ENCODE assay signal across 7 mouse cellular contexts in genomic region chr11:120783426-120784063, GRCm38 (mm10). TPM values are rescaled to one million over a fixed set of nuclear protein-coding genes. Genes with fewer than 3 reads are reported as not detected.
A peak's percentile ranks its signal among the peaks of the same experiment; 100 is the strongest.
DNase-seq lines count a peak whose midpoint lies in the region; ATAC-seq and TF ChIP-seq lines count a peak whose summit lies in the region.

No protein-coding gene starts in this region.

- H3K27ac ChIP-seq in lung, postnatal 0 days (ENCODE audit: low read length), result peak overlapping the region; percentile 82
- H3K27ac ChIP-seq in embryonic facial prominence, embryonic 13.5 days, result peak overlapping the region; percentile 81
- peak overlapping the region; percentile 86 for H3K27ac ChIP-seq in hindbrain, embryonic 16.5 days (ENCODE audit: low read depth, low read length)
- H3K27ac ChIP-seq in midbrain, embryonic 13.5 days, result peak overlapping the region; percentile 79

- 4% methylated on average over 31 of the region's 42 CpGs for WGBS in lung, postnatal 0 days
- 2% methylated on average over 41 of the region's 42 CpGs for WGBS in embryonic facial prominence, embryonic 13.5 days
- WGBS in hindbrain, embryonic 16.5 days, result 2% methylated on average over 42 of the region's 42 CpGs
- WGBS in midbrain, embryonic 13.5 days, result 1% methylated on average over 42 of the region's 42 CpGs

- TF ChIP-seq CTCF in lung, postnatal 0 days (IDR thresholded peaks at IDR 0.05), result no peak

- TF ChIP-seq EP300 in lung, postnatal 0 days (IDR thresholded peaks at IDR 0.05), result no peak

- peaks cover 13% of the 10 kb centered on the region; the same call in 1 of the 2 replicates for H3K4me1 ChIP-seq in lung, postnatal 0 days (ENCODE audit: insufficient read depth, low read depth, low read length)
- H3K4me1 ChIP-seq in embryonic facial prominence, embryonic 13.5 days, result peaks cover 27% of the 10 kb centered on the region
- H3K4me1 ChIP-seq in hindbrain, embryonic 16.5 days (ENCODE audit: control insufficient read depth, insufficient read depth, low read depth, low read length), result peaks cover 18% of the 10 kb centered on the region
- H3K4me1 ChIP-seq in midbrain, embryonic 13.5 days (replicated peaks), result peaks cover 30% of the 10 kb centered on the region

- H3K36me3 ChIP-seq in lung, postnatal 0 days (ENCODE audit: insufficient read depth, low read length), result 0 out of 2 replicates have a peak, but pooled peaks cover 10% of the 10 kb centered on the region
- peaks cover 56% of the 10 kb centered on the region for H3K36me3 ChIP-seq in embryonic facial prominence, embryonic 13.5 days
- H3K36me3 ChIP-seq in hindbrain, embryonic 16.5 days (ENCODE audit: control insufficient read depth, insufficient read depth, low read length), result peaks cover 27% of the 10 kb centered on the region
- peaks cover 58% of the 10 kb centered on the region for H3K36me3 ChIP-seq in midbrain, embryonic 13.5 days

- peak overlapping the region; percentile 99 for H3K4me2 ChIP-seq in lung, postnatal 0 days (replicated peaks; ENCODE audit: low read depth, low read length)
- peak overlapping the region; percentile 96 for H3K4me2 ChIP-seq in embryonic facial prominence, embryonic 13.5 days
- H3K4me2 ChIP-seq in hindbrain, embryonic 16.5 days (ENCODE audit: low read length), result peak overlapping the region; percentile 63
- peak overlapping the region; percentile 100 for H3K4me2 ChIP-seq in midbrain, embryonic 13.5 days (replicated peaks)

- ATAC-seq in lung, postnatal 0 days, result peak; percentile 9; the same call in 1 of the 2 replicates
- no peak for ATAC-seq in embryonic facial prominence, embryonic 13.5 days (ENCODE audit: insufficient number of reproducible peaks, insufficient read depth, low FRiP score, low TSS enrichment, low read depth)
- ATAC-seq in hindbrain, embryonic 16.5 days, result peak; percentile 29
- peak; percentile 55 for ATAC-seq in midbrain, embryonic 13.5 days

- H3K9me3 ChIP-seq in lung, postnatal 0 days (ENCODE audit: low read length), result no peaks in the 10 kb centered on the region
- H3K9me3 ChIP-seq in embryonic facial prominence, embryonic 13.5 days, result no peaks in the 10 kb centered on the region
- H3K9me3 ChIP-seq in hindbrain, embryonic 16.5 days (ENCODE audit: control insufficient read depth, low read length), result no peaks in the 10 kb centered on the region
- no peaks in the 10 kb centered on the region for H3K9me3 ChIP-seq in midbrain, embryonic 13.5 days

- peak overlapping the region; percentile 84 for H3K9ac ChIP-seq in lung, postnatal 0 days (replicated peaks; ENCODE audit: low read depth)
- peak overlapping the region; percentile 95 for H3K9ac ChIP-seq in embryonic facial prominence, embryonic 13.5 days
- peak overlapping the region; percentile 93 for H3K9ac ChIP-seq in hindbrain, embryonic 16.5 days (ENCODE audit: low read depth, low read length)
- peak overlapping the region; percentile 95 for H3K9ac ChIP-seq in midbrain, embryonic 13.5 days (replicated peaks)

- no peaks in the 10 kb centered on the region for H3K27me3 ChIP-seq in lung, postnatal 0 days (replicated peaks; ENCODE audit: insufficient read depth, low read length)
- no peaks in the 10 kb centered on the region for H3K27me3 ChIP-seq in embryonic facial prominence, embryonic 13.5 days
- no peaks in the 10 kb centered on the region for H3K27me3 ChIP-seq in hindbrain, embryonic 16.5 days (replicated peaks; ENCODE audit: control insufficient read depth, insufficient read depth, low read length)
- no peaks in the 10 kb centered on the region for H3K27me3 ChIP-seq in midbrain, embryonic 13.5 days

- no peak for DNase-seq in lung, postnatal 0 days (ENCODE audit: low spot score)
- DNase-seq in lung, postnatal 14 days, result no peak
- no peak for DNase-seq in gastrocnemius, adult 18-20 months (ENCODE audit: low spot score)
- no peak for DNase-seq in right cerebral cortex, adult 2 months (ENCODE audit: low spot score in 2 of 2)

- peak overlapping the region; percentile 80 for H3K4me3 ChIP-seq in lung, postnatal 0 days (ENCODE audit: low read depth, low read length)
- peak overlapping the region; percentile 95 for H3K4me3 ChIP-seq in embryonic facial prominence, embryonic 13.5 days
- peak overlapping the region; percentile 99 for H3K4me3 ChIP-seq in hindbrain, embryonic 16.5 days (ENCODE audit: low read length)
- peak overlapping the region; percentile 99 for H3K4me3 ChIP-seq in midbrain, embryonic 13.5 days (replicated peaks)

RNA-seq across cellular contexts. Expression of gene Rfng, which starts 0.5 kb away (rescaled TPM):
- polyA plus RNA-seq in lung, postnatal 0 days (2015; fragmentation: Nextera tagmentation; extraction: Ambion mirVana), result 22.5 and 26.4 TPM in 2 replicates
- 52.2 and 52.4 TPM in 2 replicates for polyA plus RNA-seq in embryonic facial prominence, embryonic 13.5 days (2015; fragmentation: Nextera tagmentation; extraction: Ambion mirVana)
- polyA plus RNA-seq in hindbrain, embryonic 16.5 days (2015; fragmentation: Nextera tagmentation; extraction: Ambion mirVana), result 134 and 139 TPM in 2 replicates
- polyA plus RNA-seq in midbrain, embryonic 13.5 days (2015; fragmentation: Nextera tagmentation; extraction: Ambion mirVana), result 84.6 TPM in 2 replicates
- 10 to 100 TPM; 12.6 to 13.0 TPM for total RNA-seq in gastrocnemius, adult 18-20 months (2021)

RNA-seq across cellular contexts. Expression of gene Gps1, which starts 0.5 kb away (rescaled TPM):
- polyA plus RNA-seq in lung, postnatal 0 days (2015; fragmentation: Nextera tagmentation; extraction: Ambion mirVana), result 121 and 131 TPM in 2 replicates
- polyA plus RNA-seq in embryonic facial prominence, embryonic 13.5 days (2015; fragmentation: Nextera tagmentation; extraction: Ambion mirVana), result 223 and 233 TPM in 2 replicates
- 272 and 305 TPM in 2 replicates for polyA plus RNA-seq in hindbrain, embryonic 16.5 days (2015; fragmentation: Nextera tagmentation; extraction: Ambion mirVana)
- polyA plus RNA-seq in midbrain, embryonic 13.5 days (2015; fragmentation: Nextera tagmentation; extraction: Ambion mirVana), result 268 and 273 TPM in 2 replicates
- 10 to 100 TPM; 62.5 to 63.3 TPM for total RNA-seq in gastrocnemius, adult 18-20 months (2021)

RNA-seq across cellular contexts. Expression of gene Dus1l, which starts 12.7 kb away (rescaled TPM):
- 40.5 and 43.1 TPM in 2 replicates for polyA plus RNA-seq in lung, postnatal 0 days (2015; fragmentation: Nextera tagmentation; extraction: Ambion mirVana)
- polyA plus RNA-seq in embryonic facial prominence, embryonic 13.5 days (2015; fragmentation: Nextera tagmentation; extraction: Ambion mirVana), result 53.7 and 61.0 TPM in 2 replicates
- polyA plus RNA-seq in hindbrain, embryonic 16.5 days (2015; fragmentation: Nextera tagmentation; extraction: Ambion mirVana), result 46.9 and 48.5 TPM in 2 replicates
- polyA plus RNA-seq in midbrain, embryonic 13.5 days (2015; fragmentation: Nextera tagmentation; extraction: Ambion mirVana), result 51.4 and 55.7 TPM in 2 replicates
- 10 to 100 TPM; 27.6 to 28.6 TPM for total RNA-seq in gastrocnemius, adult 18-20 months (2021)

RNA-seq across cellular contexts. Expression of gene Hmga1b, which starts 21.0 kb away (rescaled TPM):
- 2.0 and 3.7 TPM in 2 replicates for polyA plus RNA-seq in lung, postnatal 0 days (2015; fragmentation: Nextera tagmentation; extraction: Ambion mirVana)
- 4.3 and 9.4 TPM in 2 replicates for polyA plus RNA-seq in embryonic facial prominence, embryonic 13.5 days (2015; fragmentation: Nextera tagmentation; extraction: Ambion mirVana)
- 2.0 and 2.9 TPM in 2 replicates for polyA plus RNA-seq in hindbrain, embryonic 16.5 days (2015; fragmentation: Nextera tagmentation; extraction: Ambion mirVana)
- polyA plus RNA-seq in midbrain, embryonic 13.5 days (2015; fragmentation: Nextera tagmentation; extraction: Ambion mirVana), result 2.7 and 3.1 TPM in 2 replicates
- total RNA-seq in gastrocnemius, adult 18-20 months (2021), result 10 to 100 TPM; 20.4 to 22.2 TPM

RNA-seq across cellular contexts. Expression of gene Fasn, which starts 40.8 kb away (rescaled TPM):
- polyA plus RNA-seq in lung, postnatal 0 days (2015; fragmentation: Nextera tagmentation; extraction: Ambion mirVana), result 54.7 and 63.8 TPM in 2 replicates
- 49.3 and 52.2 TPM in 2 replicates for polyA plus RNA-seq in embryonic facial prominence, embryonic 13.5 days (2015; fragmentation: Nextera tagmentation; extraction: Ambion mirVana)
- 82.9 and 92.6 TPM in 2 replicates for polyA plus RNA-seq in hindbrain, embryonic 16.5 days (2015; fragmentation: Nextera tagmentation; extraction: Ambion mirVana)
- polyA plus RNA-seq in midbrain, embryonic 13.5 days (2015; fragmentation: Nextera tagmentation; extraction: Ambion mirVana), result 83.6 and 89.2 TPM in 2 replicates
- total RNA-seq in gastrocnemius, adult 18-20 months (2021), result 10 to 100 TPM; 11.4 to 17.1 TPM
